Mouse (Mus musculus): Measurements from ENCODE around the gene BC017158. TPM values are rescaled to one million over a fixed set of nuclear protein-coding genes. Genes with fewer than 3 reads are reported as not detected.

The BC017158 gene
- polyA plus RNA-seq, 1 experiment from 2014 or later: 34.7 TPM

DNA sequence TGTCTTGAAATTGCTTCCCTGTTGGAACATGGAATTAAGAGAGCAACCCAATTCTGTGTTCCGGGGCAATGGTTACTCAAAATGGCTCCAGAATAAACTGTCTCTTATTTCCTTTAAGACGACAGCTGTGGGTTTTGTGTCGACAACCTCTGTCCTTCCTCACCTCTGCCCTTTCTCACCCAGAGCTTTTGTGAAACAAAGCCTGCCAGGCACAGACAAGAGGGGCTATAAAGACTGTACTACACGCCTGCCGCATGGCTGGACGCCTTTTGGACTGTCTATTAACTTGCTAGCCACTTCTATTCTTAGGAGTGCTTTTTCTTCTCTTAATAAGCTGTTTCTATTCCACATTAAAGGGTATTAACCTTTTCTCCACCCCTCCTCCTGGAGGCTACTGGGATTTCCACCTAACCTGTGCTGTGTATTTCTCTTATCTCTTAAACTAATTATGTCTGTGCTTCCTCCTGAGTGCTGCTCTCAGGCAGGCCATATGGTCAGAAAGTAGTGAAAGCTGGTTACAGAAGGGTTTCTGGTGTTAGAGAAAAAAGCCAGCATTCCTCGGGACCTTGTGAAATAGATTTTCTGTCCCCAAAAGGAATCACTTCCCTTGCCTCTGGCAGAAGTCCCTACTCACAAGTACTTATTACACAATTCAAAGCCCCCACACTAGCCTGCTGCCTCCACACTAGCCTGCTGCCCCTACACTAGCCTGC lies 15.3 kb downstream of the BC017158 start:
- Histone ChIP-seq H3K9ac (no peak overlapping the region), H3K9me3 (no peaks in the 10 kb centered on the region), H3K27ac (peak overlapping the region; percentile 35; the same call in 1 of the 2 replicates), H3K27me3 (replicated peaks) (no peaks in the 10 kb centered on the region), H3K4me1 (no peaks in the 10 kb centered on the region), H3K4me2 (no peak overlapping the region), H3K36me3 (peaks cover 23% of the 10 kb centered on the region), H3K4me3 (replicated peaks) (no peak overlapping the region)
- 34% methylated on average over 7 of the region's 7 CpGs for WGBS
- no peak for ATAC-seq (ENCODE audit: insufficient read depth, low FRiP score, low read depth)

DNA sequence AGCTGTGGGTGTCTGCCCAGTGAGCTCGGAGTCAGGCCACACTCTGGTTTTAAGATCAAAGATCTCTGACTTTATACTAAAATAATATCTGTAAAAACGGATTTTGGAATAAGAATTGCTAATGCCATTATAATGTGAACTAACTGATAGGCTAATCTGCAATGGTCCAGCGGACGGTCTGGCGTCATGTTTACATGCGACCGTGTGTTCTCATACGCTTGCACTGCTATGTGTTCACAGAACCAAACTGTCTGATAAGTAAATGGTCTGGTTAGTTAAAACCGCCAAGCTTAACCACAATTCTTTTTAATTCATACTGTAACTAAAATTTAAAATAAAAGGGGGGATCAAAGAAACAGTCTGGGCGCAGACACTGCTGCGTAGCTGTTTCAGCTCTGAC lies 16.2 kb downstream of the BC017158 start:
- peaks cover 15% of the 10 kb centered on the region; the same call in 1 of the 2 replicates for H3K36me3 ChIP-seq
- WGBS: 85% methylated on average over 11 of the region's 11 CpGs

DNA sequence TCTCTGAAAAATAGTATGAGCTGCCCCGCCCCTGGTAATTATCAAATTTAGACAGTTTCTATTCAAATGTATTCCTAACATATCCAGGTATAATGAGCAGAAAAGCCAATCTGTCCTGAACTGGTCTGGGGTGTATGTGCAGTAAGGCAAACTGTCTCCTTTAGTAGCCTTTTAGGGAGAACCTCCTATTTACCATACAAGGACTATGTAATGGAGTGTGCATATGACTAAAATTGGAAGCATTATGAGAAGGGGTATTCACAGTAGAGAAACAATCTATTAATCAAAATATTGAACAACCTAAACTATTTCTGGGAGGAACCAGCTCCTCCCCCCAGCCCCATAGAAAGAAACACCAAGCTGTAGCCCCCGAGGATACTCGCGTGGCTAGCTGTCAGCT lies 18.2 kb downstream of the BC017158 start:
- Histone ChIP-seq H3K9me3 (no peaks in the 10 kb centered on the region), H3K27ac (peak overlapping the region; percentile 40; the same call in 1 of the 2 replicates), H3K4me1 (no peaks in the 10 kb centered on the region), H3K9ac (no peak overlapping the region), H3K4me2 (no peak overlapping the region), H3K27me3 (replicated peaks) (no peaks in the 10 kb centered on the region), H3K4me3 (replicated peaks) (no peak overlapping the region), H3K36me3 (peaks cover 34% of the 10 kb centered on the region)
- no peak for ATAC-seq (ENCODE audit: insufficient read depth, low FRiP score, low read depth)
- 86% methylated on average over 4 of the region's 4 CpGs for WGBS

More for the DNA sequence above, 16.2 kb downstream of the BC017158 start:
- Histone ChIP-seq H3K27ac (no peak overlapping the region), H3K9ac (no peak overlapping the region), H3K4me2 (no peak overlapping the region), H3K9me3 (no peaks in the 10 kb centered on the region), H3K4me1 (no peaks in the 10 kb centered on the region), H3K4me3 (replicated peaks) (no peak overlapping the region), H3K27me3 (replicated peaks) (no peaks in the 10 kb centered on the region)
- no peak for ATAC-seq (ENCODE audit: insufficient read depth, low FRiP score, low read depth)

DNA sequence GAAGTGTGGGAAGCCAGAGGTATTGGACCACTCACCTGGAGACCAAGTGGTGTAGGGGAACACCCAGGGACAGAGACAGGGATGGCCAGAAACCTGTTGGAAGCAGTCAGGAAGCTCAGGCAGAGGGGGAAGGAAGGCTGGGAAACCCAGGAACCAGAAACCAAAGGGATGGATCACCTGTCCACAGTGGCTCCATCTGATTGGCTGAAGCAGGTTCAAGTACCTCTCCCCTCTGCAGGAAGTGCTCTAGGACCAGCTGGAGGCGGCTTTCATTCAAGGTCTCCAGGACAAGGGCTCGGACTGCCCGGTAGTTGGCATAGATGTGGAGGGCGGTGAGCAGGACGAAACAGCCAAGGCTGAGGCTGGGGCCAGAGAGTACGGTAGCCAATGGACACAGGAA lies 21.9 kb downstream of the BC017158 start:
- Histone ChIP-seq H3K4me3 (replicated peaks) (no peak overlapping the region), H3K4me1 (no peaks in the 10 kb centered on the region), H3K36me3 (peaks cover 42% of the 10 kb centered on the region), H3K9ac (no peak overlapping the region), H3K4me2 (no peak overlapping the region), H3K27me3 (replicated peaks) (no peaks in the 10 kb centered on the region), H3K9me3 (no peaks in the 10 kb centered on the region), H3K27ac (no peak overlapping the region)
- 97% methylated on average over 6 of the region's 6 CpGs for WGBS
- no peak for ATAC-seq (ENCODE audit: insufficient read depth, low FRiP score, low read depth)

DNA sequence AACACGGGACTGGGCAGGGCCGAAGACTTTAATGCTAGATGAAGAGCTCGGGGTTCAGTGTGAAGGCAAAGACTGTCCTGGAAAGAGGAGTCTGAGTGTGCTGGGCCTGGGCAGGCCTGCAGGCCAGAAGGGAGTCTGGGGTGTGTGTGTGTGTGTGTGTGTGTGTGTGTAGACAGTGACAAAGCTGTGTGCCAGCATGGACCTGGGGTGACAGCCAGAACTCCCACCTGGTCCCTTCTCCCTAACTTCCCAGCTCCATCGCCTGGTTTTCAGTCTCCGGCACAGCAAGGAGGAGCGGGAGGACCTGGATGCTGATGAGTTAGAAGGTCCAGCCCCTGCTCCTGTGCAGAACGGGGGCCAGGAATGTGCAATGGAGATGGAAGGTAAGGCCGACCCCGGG lies 26.5 kb downstream of the BC017158 start:
- Histone ChIP-seq H3K9ac (no peak overlapping the region), H3K27me3 (replicated peaks) (no peaks in the 10 kb centered on the region), H3K4me3 (replicated peaks) (no peak overlapping the region), H3K9me3 (no peaks in the 10 kb centered on the region), H3K4me1 (peaks cover 9% of the 10 kb centered on the region; the same call in 1 of the 2 replicates), H3K27ac (no peak overlapping the region), H3K36me3 (peaks cover 29% of the 10 kb centered on the region), H3K4me2 (no peak overlapping the region)
- 93% methylated on average over 9 of the region's 9 CpGs for WGBS
- ATAC-seq (ENCODE audit: insufficient read depth, low FRiP score, low read depth): no peak

DNA sequence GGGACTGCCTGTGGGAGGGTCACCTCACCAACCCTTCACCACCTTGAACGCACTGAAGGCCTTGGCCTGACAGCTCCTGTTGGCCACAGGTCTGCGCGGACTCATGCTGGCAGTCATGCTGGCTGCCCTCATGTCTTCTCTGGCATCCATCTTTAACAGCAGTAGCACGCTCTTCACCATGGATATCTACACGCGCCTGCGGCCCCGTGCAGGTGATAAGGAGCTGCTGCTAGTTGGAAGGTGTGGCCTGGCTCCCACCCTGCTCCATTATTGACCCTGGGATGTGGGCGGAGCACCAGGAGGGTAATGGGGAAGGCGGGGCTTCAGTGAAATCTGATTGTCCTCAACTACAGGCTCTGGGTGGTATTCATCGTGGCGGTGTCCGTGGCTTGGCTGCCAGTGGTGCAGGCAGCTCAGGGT lies 27.5 kb downstream of the BC017158 start:
- no peak overlapping the region for H3K4me3 ChIP-seq (replicated peaks)
- no peak overlapping the region for H3K4me2 ChIP-seq
- H3K27me3 ChIP-seq (replicated peaks): no peaks in the 10 kb centered on the region
- no peaks in the 10 kb centered on the region for H3K9me3 ChIP-seq
- ATAC-seq (ENCODE audit: insufficient read depth, low FRiP score, low read depth): peak; percentile 93
- H3K9ac ChIP-seq: no peak overlapping the region
- H3K27ac ChIP-seq: no peak overlapping the region
- H3K36me3 ChIP-seq: peaks cover 18% of the 10 kb centered on the region
- 41% methylated on average over 13 of the region's 13 CpGs for WGBS
- peaks cover 9% of the 10 kb centered on the region; the same call in 1 of the 2 replicates for H3K4me1 ChIP-seq

DNA sequence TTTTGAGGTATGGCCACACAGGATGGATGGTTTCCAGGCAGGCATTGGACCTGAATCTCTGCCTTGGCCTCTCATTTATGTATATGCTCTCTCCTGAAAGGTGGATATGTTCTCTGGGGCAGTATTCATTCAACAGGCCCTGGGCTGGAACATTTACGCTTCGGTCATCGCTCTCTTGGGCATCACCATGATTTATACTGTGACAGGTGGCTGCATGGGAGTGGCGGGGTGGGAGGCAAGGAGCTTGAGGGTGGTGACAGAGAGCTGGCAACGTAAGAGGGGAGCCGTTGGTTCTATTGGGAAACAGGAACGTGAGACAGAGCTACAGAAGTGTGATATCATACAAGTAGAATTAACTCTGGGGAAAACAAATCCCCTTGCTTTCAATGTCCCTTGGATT lies 30.2 kb downstream of the BC017158 start:
- Histone ChIP-seq H3K9ac (no peak overlapping the region), H3K27me3 (replicated peaks) (no peaks in the 10 kb centered on the region), H3K4me1 (peaks cover 9% of the 10 kb centered on the region; the same call in 1 of the 2 replicates), H3K4me3 (replicated peaks) (no peak overlapping the region), H3K36me3 (no peaks in the 10 kb centered on the region; the same call in 1 of the 2 replicates), H3K27ac (no peak overlapping the region), H3K4me2 (no peak overlapping the region), H3K9me3 (no peaks in the 10 kb centered on the region)
- ATAC-seq (ENCODE audit: insufficient read depth, low FRiP score, low read depth): no peak
- 83% methylated on average over 7 of the region's 7 CpGs for WGBS

DNA sequence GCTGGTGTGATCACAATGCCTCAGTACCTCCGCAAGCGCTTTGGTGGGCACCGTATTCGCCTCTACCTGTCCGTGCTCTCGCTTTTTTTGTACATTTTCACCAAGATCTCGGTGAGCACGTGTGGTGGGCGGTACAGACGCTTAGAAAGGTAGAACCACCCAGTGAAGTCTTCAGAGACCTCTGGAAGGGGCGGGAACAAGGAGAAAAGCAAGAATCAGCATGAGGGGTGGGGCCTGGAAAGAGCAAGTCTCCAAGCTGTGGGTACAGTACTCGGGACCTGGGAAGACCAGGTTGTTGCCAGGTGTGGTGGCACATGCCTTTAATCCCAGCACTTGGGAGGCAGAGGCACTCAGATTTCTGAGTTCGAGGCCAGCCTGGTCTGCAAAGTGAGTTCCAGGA lies 30.6 kb downstream of the BC017158 start:
- no peaks in the 10 kb centered on the region for H3K27me3 ChIP-seq (replicated peaks)
- 57% methylated on average over 13 of the region's 13 CpGs for WGBS
- no peak overlapping the region for H3K4me3 ChIP-seq (replicated peaks)
- no peak for ATAC-seq (ENCODE audit: insufficient read depth, low FRiP score, low read depth)
- peaks cover 9% of the 10 kb centered on the region; the same call in 1 of the 2 replicates for H3K4me1 ChIP-seq
- H3K4me2 ChIP-seq: no peak overlapping the region
- no peak overlapping the region for H3K9ac ChIP-seq
- H3K27ac ChIP-seq: no peak overlapping the region
- H3K36me3 ChIP-seq: no peaks in the 10 kb centered on the region
- H3K9me3 ChIP-seq: no peaks in the 10 kb centered on the region

DNA sequence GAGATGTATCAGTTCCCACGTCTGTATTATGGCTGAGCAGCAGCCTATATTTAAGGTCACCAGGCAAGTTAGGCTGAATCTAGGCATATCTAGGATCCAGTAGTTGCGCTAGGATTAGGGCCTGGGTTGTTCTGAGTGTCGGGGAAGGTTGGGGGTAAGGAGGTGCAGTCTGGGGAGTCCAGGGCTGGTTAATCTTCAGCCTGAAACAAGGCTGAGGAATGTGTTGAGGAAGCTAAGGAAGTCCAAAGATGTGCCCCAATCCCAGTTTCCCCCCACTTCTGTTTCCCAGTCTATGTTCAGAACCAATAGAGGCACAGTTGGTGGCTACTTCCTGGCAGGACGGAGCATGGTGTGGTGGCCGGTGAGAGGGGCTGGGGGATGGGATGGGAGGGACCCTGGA lies 31.9 kb downstream of the BC017158 start:
- WGBS: 71% methylated on average over 5 of the region's 5 CpGs
- no peak for ATAC-seq (ENCODE audit: insufficient read depth, low FRiP score, low read depth)
- H3K27me3 ChIP-seq (replicated peaks): no peaks in the 10 kb centered on the region
- H3K4me1 ChIP-seq: peaks cover 9% of the 10 kb centered on the region; the same call in 1 of the 2 replicates
- no peaks in the 10 kb centered on the region for H3K36me3 ChIP-seq
- H3K27ac ChIP-seq: no peak overlapping the region
- no peak overlapping the region for H3K4me2 ChIP-seq
- H3K9ac ChIP-seq: no peak overlapping the region
- no peak overlapping the region for H3K4me3 ChIP-seq (replicated peaks)
- no peaks in the 10 kb centered on the region for H3K9me3 ChIP-seq

DNA sequence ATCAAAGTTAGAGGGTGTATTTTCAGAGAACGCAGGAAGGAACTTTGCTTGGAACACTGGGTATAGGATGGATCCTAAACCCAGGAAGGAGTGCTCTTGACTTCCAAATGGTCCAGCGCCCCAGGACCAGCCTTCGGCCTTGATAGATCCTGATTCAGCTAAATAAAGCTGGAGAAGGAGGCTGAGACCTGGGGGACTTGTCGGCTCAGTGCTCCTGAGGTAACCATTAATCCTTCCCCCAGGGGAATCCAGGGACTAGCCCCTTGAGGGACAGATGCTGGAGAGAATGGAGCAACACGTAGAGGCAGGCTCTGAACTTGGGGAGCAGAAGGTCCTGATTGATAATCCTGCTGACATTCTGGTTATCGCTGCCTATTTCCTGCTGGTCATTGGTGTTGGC lies 32.6 kb downstream of the BC017158 start, which contains the start of gene Slc5a2:
Gene Slc5a2, plus strand, starts transcription at position 247 of the 400 bp plus-strand sequence.
- Histone ChIP-seq H3K9me3 (no peaks in the 10 kb centered on the region), H3K4me1 (0 out of 2 replicates have a peak, but pooled peaks cover 4% of the 10 kb centered on the region), H3K36me3 (no peaks in the 10 kb centered on the region), H3K9ac (no peak within 1 kb of the TSS), H3K27ac (no peak within 1 kb of the TSS), H3K4me3 (replicated peaks) (no peak within 1 kb of the TSS), H3K27me3 (replicated peaks) (no peaks in the 10 kb centered on the region), H3K4me2 (no peak within 1 kb of the TSS)
- WGBS: 78% methylated on average over 6 of the region's 6 CpGs
- ATAC-seq (ENCODE audit: insufficient read depth, low FRiP score, low read depth): no peak

DNA sequence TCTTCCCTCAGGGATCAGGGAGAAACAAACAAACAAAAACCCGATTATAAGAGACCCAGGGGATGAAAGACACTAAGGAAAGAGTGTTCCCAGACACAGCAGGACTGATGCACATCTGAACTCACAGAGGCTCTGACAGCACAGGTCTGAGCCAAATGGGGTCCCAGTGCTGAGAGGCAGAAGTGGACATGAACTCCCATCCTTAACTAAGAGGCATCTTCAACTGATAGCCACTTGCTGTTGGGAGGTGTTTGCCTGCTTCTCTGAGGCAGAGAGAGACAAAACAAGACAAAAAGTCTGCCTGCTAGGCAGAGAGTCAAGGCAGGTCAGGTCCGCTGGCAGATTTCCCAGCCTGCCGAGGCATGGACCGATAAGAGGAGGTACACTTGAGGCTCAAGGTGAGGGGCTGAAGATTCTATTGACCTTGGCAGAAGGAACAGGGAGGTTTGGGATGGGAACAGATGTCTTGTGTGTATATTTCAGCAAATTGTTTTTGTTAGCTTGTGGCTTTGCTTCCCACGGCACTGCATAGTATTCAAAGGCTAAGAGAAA lies 41.1 kb downstream of the BC017158 start:
- Histone ChIP-seq H3K27ac (no peak overlapping the region), H3K4me3 (replicated peaks) (no peak overlapping the region), H3K9ac (no peak overlapping the region), H3K4me2 (no peak overlapping the region), H3K36me3 (0 out of 2 replicates have a peak, but pooled peaks cover 7% of the 10 kb centered on the region), H3K9me3 (no peaks in the 10 kb centered on the region), H3K4me1 (0 out of 2 replicates have a peak, but pooled peaks cover 3% of the 10 kb centered on the region), H3K27me3 (replicated peaks) (no peaks in the 10 kb centered on the region)
- 22% methylated on average over 5 of the region's 5 CpGs for WGBS
- no peak for ATAC-seq (ENCODE audit: insufficient read depth, low FRiP score, low read depth)

DNA sequence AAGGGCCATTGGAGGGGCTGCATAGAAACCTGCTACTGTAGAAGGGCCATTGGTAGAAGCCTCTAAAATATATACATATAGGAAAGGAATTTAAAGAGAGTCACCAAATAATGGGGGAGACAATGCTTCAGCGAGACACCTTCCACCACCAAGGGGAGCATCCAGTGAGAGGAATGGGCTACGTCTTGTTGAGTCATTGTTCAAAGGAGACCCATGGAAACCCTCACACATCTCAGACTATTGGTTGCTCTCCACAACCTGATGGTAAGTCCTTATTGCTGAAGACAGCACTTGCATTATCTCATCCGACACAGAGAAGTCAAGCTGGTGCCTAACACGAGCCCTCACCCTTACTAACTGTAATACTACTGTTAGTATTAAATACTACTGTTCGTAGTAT lies 42.2 kb downstream of the BC017158 start:
- WGBS: 76% methylated on average over 5 of the region's 5 CpGs
- Histone ChIP-seq H3K9ac (no peak overlapping the region), H3K36me3 (0 out of 2 replicates have a peak, but pooled peaks cover 7% of the 10 kb centered on the region), H3K27ac (no peak overlapping the region), H3K4me3 (replicated peaks) (no peak overlapping the region), H3K4me2 (no peak overlapping the region), H3K9me3 (no peaks in the 10 kb centered on the region), H3K4me1 (peaks cover 8% of the 10 kb centered on the region; the same call in 1 of the 2 replicates), H3K27me3 (replicated peaks) (no peaks in the 10 kb centered on the region)
- no peak for ATAC-seq (ENCODE audit: insufficient read depth, low FRiP score, low read depth)

Data from stomach, embryonic 15.5 days (tissue).